Mouse (Mus musculus) Muller cell, postnatal 12 days (primary cell): ENCODE measurements at regions not wholly inside any gene's neighbourhood (a gene's known extent, or its start where the extent isn't known, plus 50 kb on each side); places are given as distances from the start of the nearest gene placed in this dataset.
A peak's percentile ranks its signal among the peaks of the same experiment; 100 is the strongest.

Experiments
- DNase-seq: peaks from one replicate; pipeline ENCODE4 v3.0.0-alpha.2; 2015; ENCODE audit errors: inconsistent ontology term

DNA sequence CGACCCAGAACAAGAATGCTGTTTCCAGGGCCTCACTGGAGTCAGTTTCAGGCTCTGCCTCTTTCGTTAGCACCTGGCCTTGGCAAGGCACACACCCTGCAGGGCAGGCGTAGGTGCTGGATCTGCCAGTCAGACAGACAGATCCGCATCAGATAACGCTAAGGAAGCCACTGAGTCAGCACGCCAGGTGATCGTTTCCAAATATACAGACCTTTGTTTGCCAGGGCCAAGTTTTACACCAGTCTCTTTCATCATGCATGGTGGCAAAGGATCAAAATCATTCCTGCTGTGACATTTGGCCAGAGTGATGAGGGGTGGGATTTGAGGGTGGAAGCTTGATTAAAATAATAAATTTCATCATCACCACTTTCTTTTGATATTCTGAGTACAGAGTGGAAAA, 411.0 kb downstream of the Ofcc1 start:
- peak; percentile 43 for DNase-seq

DNA sequence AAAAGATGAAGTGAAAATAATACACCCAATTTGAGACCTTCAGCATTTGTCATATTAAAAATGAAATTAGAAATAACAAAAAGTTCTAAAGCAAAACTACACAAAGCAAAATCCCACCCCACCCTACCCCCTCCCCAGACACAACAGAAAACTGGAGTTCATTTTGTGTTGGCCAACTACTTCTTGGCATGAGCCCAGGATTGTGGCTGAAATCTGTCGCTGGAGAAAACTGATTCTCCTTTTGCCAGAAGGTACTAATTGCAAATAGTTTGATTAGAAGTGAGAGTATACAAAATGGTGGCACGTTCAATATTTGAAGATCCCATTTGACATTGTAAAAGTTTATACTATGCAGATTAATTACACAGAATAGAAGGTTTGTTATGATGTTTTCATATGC, 426.0 kb downstream of the Ofcc1 start:
- no peak for DNase-seq

DNA sequence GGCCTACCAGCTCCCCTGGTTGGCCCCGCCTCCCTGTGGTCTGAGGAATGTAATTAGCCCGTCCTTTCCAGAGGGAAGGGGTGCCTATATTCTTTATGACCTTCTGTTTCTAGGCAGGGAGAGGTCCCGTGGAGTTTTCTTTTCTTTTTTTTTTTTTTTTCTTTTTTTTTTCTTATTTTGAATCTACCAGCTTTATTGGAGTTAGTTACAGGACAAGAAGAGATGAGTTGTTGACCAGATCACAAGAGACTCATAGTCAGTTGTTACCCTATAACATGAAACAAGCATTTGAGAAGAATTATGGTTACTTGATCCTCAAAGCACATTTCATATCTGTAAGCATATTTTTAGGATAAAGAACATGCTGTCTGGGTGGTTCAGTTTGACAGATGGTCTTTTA, 429.8 kb downstream of the Ofcc1 start:
- no peak for DNase-seq

DNA sequence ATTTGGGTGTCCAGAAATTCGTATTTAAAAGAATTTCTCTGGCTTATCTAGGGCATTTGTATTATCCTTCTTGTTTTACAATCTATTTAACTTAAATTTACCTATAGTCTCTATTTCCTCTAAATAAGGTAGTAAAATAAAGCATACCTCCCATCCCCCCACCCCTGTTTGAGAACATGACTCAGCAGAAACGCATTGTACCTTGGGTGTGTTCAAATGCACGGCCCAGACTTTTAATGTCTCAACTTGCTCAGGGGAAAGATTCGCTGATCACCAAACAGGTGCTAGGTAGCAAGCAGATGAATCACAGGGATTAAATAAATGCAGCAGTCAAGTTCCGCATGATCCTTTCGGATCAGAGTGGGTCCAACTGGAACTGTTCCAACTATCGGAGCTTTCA, 432.7 kb downstream of the Ofcc1 start:
- DNase-seq = no peak

DNA sequence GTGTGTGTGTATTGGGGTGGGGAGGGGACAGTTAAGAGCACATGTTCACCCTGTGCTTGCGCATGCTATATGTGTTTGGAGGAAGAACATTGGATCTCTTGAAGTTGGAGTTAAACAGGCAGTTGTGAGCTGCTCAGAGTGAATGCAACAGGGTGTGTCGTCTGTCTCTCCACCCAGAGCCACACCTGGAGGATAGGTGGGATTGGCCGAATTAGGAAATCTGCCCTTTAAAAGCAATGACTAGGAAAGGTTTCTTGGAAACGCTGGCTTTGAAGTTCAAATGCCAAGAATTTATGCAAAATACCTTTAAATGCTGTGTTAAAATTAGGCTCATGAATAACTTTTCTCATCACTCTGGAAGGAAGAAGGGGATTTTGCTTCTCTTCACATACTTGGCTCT, 436.9 kb downstream of the Ofcc1 start:
- DNase-seq = no peak

DNA sequence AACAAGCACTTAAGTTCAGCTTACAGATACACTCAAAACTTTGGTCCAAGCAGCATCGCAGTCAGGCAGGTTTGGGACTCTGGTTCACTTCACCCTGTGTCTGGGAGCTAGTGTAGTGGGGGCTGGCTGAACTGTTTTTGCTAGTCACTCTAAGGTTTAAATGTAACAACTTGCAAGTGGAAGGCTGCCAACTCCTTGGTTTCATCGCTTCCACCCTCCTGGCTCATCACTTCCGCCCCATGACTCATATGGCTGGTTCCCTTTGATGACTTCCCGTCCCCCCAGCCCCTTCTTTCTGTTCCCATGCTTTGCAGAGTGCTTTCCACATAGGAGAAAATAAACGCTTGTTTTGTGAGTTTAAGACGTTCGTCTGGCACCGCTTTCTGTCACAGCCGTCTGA, 438.1 kb downstream of the Ofcc1 start:
- peak; percentile 77 for DNase-seq

DNA sequence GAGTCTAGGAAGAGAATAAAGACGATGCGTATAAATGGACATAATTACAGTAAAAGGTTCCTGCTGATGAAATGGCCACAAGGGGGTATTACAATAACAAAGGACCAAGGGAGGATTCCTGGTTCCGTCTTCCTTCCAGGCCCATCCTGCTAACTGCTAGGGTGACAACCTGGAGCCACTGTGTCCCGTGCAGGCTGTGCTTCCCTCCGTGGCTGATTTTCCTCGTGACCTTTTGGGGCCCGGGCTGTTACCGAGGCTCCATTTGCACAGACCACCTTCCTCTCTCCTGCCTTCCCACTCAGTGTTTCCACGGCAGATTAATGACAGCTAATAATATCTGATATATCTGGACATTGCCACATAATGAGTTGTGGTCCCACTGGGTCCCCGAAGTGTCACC, 453.5 kb downstream of the Ofcc1 start:
- DNase-seq = no peak

DNA sequence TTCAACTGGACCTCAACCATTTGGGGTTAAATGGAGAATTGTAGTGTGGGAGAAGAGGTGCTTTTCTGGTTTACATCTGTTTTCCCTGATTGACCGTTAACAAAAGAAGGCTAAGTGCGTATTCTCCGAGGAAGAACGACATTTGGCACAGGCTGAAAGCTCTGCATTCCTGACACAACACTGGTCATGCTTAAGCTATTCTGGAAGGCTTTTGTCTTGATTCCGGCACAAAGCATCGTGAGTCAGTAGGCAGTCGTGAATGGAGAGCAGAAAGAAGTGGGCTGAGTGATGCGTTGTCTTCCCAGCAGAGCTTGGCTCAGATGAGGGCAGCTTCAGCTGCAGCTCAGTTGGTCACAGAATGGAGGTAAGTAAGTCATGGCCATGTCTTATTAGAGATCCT, 457.0 kb downstream of the Ofcc1 start:
- DNase-seq = peak; percentile 98

DNA sequence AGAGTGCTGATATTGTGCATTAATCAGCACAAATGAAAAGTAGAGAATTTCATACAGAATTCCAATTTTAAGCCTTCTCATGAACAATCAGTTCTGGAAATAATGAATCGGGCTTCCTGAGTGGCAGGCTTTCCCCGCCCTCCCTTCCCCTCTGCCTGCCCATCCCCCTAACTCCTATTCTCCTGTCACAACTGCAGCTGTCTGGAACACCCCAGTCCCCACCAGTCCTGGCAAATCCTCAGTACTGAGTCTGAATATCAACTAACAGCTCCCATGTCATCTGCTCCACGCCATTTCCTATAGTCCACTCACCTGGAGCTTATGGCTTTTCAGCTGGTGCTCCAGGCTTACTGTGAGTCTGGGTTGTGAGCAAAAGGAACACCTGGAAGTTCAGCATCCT, 457.9 kb downstream of the Ofcc1 start:
- no peak for DNase-seq

DNA sequence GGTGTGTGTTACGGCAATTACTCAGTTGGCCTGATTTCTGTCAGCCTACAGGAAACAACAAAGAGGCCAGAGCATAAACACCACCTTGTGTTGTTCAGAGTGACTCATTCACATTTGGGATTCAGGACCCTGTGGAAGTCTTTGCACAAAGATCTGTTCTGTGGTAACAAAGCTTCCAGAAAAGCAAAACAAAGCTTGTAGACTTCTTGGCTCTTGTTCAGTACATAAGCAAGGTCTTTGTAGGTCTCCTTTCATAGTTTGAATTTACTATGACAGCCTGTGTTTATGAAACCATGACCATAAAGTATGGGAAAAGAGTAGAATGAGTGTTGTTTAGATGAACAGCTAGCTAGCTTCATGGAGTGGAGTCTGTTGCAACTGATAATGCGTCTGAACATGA, 461.9 kb downstream of the Ofcc1 start:
- peak; percentile 63 for DNase-seq

DNA sequence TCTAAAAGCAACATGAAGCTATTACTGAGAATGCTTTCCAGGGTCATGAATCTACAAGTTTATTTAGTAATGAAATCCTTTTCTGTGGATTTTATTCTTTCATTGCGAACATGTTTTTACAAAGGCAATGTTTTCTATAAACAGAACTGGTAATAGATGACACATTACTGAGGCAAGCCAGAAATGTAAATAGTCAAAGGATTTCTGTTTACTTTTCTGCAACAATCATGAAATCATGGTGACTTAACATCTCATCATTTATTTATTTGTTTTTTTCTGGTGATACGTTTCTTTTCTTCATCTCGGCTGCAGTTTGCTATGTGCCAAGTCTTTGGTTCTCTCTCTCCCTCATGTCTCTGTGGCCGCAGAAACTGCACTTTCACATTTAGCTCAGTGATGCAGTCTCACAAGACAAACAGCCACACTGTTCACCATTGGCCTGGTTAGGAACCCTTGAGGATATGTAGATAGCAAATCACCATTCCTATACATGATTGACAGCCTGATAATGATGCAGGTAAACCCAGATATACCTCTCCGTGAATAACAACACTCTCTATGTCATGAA, 462.8 kb downstream of the Ofcc1 start:
- DNase-seq = no peak

DNA sequence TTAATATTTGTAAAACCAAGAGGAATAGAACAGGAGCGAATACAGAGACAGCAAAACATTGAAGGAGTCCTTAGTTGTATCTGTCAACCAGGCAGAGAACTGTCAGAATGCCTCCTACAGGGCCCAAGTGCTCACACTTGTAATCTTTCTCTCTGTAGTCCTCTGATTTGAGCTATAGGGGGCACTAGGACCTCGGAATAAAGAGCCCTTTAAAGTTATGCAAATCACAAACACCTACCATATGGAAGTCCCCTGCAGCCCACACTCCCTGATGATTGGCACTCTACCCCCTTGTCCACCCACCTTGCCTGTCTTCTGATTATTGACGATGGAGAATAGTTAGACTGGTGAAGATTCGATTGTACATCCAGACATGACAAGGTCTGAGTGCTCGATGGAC, 467.1 kb downstream of the Ofcc1 start:
- DNase-seq = no peak

DNA sequence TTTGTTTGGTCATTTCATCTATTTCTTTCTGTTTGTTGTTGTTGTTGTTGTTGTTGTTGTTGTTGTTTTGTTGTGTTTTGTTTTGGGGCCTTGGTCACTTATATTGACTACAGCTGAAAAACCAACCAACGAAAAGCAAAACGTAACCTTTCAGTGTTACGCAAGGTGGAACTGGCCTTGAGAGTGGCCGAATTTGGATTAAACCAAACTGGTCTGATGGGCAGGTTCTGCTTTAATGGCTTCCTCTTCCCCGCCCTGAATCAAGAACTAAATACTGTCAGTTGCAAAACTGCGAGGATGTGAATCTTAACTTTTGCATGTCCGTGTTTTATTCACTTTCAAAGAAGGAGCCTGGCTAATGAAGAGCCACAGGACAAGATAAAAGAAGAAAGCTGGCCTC, 480.2 kb downstream of the Ofcc1 start:
- DNase-seq = no peak

DNA sequence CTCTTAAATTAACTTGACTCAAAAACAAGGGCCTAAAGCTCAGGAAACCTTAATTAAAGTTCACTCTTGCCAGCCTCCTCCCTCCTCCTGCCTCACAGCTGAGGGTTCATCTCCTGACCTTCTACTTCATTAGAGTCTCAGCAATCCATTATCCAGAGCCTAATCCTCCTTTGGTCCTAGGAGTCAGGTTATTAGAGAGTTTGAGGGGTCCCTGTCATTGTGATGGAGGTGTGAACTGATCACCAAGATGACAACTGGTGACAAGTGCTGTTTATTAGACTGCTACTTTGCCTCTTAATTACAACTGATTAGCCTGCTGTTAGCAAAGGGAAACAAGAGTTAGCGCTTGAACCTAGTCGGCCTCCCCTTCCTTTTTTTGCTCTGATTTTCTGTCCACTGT, 481.1 kb downstream of the Ofcc1 start:
- DNase-seq = no peak

DNA sequence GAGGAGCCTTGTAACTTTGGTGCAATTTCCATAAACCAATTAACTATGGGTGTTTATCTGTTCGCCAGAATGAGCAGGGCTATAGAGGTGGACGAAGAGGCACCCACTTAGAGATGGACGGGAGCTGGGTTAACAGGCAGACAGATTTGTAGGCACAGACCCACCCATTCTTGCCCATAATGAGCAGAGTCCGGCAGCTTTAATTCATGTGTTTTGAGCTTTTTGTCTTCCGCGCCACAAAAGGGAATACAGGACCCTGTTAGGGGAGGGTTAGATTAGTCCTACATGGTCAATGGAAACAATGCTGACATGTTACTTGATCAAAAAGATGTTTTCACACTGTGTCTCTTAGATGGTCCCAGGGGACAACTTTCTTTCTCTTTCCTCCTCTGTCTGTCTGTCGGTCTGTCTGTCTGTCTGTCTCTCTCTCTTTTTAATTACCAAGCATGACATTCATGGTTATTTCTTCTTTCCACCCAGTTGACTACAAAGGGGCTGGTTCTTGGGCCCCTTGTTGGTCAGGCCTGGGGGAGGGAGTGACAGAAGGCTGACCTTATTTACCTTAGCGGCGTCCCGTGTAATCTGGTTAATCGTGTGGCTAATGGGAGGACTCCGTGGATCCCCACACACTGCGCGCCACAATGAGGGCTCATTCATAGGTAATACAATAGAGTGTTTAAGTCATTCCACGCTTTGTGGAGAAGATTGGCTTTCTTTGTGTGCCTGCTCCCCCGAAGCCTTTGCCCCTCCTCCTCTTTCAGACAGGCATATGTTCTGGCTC, 483.7 kb downstream of the Ofcc1 start:
- DNase-seq = peak; percentile 31

DNA sequence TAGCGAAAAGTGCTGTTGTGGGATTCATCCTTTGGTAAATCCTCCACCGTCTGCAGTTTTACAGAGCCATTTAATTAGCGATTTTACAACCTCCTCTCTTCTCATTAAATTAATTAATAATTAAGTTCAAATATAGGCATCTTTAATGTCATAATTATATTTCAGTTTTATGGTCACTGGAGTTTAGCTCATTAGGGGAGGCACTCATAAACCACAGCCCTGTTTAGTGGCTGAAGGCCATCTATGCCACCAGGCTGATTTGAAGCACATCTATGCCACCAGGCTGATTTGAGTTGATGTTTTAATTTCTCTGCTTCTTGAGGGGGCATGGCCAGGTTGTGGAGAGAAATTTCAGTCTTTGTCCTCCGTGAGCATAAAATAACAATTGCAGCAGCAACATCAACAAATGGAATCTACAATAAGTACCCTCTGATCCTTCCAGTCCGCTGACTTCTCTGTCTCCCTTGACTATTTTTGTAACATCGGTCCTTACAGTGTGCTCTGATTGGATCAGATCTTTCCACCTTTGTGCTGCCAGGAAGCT, 508.9 kb downstream of the Ofcc1 start:
- peak; percentile 50 for DNase-seq

DNA sequence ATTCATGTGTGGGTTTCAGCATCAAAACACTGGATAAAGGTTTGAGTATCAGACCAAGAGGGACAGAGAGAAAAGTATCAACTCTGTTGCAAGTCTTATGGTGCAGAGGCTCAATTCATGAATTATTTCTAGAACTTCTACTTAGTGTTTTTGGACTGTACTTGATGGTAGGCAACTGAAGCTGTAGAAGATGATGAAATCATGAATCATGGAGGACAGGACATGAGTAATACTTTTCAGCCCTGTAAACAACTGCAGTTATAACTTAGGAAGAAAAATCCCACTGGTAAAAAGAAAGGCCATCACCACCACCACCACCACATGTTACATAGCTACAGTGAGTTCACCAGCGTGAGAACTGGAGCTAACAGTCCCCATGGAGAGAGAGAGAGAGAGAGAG, 511.9 kb downstream of the Ofcc1 start:
- DNase-seq = peak; percentile 51

DNA sequence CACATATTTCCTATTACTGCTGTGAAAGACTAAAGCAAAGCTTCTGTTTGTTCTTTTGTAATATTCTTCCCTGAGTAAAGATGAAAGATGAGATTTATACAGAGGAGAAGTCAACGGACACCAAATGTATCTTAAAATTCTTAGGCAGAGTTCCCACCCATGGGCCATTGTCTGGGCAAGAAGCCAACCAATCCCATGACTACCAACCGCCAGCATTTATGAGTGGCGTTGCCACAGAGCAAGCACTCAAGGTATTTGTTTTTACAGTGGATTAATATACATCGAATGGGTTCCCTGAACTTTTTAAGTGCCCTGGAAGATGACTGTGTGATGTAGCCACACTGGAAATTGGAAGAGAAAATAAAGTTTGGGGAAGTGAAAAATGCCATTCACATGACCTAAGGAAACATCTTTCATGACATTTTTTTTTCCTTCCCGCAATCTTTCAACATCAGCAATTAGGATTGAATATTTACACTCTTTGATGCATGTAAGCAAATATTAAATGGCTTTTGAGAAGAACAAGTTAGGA, 525.1 kb downstream of the Ofcc1 start:
- DNase-seq = peak; percentile 67

DNA sequence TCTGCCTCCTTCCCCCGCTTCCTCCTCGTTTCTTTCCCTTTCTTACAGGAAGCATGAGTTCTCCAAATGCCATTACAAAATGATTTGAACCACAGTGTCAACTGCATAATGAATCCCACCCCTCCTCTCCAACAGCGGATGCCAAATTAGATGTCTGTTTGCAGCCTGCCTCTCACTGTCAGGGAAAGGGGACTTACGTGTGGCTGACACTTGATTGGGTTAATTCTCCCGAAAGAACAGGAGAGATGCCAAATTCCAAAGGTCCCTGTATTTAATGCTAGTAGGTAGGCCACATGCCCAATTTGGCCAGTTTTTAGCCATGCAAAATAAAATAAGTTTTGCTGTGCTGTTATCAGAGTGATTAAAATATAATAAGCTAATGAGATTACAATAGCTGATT, 525.9 kb downstream of the Ofcc1 start:
- DNase-seq = peak; percentile 76

DNA sequence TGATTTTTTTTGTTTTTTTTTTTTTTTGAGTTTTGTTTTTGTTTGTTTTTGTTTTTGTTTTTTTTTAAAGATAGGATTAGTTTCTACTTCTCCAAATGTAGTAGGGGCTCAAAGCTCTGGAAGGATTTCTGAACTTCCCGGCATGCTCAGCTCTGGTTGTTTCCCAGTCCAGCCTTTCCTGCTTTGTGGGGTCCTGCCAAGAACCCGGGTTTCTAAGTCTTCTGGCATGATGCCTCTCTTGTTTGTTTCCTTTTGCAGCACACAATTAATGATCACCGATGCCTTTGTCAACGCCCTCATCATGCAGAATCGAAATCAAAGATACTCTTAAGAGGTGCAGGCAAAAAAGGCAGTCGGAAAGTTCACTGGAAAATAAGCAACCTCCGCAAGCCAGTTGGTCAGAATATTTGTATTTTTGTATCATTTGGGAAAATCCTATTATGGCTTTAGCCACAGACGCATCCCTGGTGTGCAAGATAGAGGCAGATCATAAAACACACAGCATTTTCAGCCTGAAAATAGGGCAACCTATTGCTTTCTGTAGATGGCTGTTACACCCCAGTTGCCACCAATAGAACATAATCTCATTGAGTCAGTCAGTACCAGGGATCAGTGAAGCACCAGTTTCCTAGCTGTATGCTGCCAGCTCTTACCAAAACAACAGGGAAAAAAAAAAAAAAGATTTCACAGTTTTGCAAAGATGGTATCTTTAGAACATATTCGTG, 526.6 kb downstream of the Ofcc1 start:
- DNase-seq = no peak

DNA sequence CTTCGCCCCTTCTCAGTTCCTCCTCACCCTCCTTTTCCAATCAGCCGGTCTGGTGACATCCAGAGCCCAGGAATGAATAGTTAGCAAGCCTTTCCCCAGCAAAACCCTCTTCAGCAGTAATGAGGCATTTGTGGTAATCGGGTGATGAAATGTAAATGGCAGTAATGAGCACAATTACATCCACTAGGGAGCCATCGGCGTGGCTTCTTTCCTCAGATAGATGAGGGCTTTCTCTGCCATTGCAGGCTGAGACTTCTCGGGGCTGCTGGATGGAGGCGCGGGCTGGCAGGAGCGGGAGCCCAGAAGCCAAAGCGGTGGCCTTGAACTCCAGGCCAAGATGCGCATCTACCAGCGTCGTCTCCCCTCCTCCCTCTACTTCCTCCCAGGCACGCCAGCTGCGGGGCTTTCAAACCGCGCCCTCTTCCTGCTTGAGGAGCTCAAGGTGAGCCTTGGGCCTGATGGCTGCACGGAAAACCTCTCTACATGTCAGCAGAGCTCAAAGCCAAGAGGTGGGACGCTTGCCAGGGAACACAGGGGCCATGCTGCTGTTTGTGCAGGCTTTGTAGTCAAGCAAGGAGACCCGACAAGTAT, 537.2 kb downstream of the Ofcc1 start:
- DNase-seq = peak; percentile 68

DNA sequence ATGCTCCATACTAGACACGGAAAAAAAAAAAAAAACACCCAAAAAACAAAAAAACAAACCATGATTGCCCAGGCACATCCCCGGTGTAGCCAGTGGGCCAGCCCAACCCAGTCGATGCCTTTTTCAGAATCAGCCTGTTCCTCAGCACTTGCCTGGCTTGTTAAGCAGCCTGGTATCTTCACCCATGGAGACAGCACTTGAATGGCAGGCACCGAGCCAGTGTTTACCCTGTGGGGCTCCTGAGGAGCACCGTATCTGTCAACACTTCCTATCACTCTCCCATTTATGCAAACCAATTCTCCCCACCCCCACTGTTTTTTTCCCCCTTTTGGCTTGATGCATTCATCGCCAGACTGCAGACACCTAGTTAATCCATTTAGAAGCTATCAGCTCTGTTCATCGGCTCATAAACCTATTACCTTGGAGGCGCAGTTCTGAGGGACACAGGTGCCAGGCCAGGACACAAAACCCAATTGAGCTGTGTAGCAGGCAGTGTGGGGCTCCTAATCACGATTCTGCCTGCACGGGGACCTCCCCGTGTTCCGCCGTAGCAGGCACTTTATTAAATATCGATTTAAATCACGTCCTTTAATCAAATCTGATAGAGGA, 537.8 kb downstream of the Ofcc1 start:
- no peak for DNase-seq
